Mouse (Mus musculus) frontal cortex, postnatal 25 days (tissue): ENCODE results near the gene Cacnb4.

Experiments used
- DNase-seq, 2 experiments: peaks; one replicate each; pipeline ENCODE4 v3.0.0; 2022; ENCODE audit warnings: low spot score in 2 of 2

Gene Cacnb4

DNA sequence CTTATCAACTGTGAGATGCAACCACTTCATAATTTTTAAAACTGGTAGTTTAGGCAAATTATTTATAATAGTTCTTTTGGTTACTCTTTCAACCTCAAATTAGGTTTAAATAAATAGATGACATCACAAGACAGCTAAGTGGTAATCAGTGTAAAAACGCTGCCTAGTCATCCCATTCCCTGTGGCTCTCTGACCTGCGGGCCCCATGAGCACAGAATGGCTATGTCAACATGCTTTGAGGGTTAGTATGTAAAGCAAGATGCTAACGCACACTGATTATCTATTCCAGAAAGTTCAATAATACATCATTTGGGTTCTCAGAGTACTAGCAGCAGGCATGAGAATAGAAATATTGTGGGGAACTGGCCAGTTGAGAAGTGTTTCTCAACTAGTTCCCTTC is 108.5 kb downstream of the Cacnb4 start:
- DNase-seq, result no peak

GRCm38 (mm10) chr2:52567421-52567820 is 109.2 kb downstream of the Cacnb4 start:
- no peak for DNase-seq

GRCm38 (mm10) chr2:52563277-52563676 is 113.4 kb downstream of the Cacnb4 start:
- no peak for DNase-seq

DNA sequence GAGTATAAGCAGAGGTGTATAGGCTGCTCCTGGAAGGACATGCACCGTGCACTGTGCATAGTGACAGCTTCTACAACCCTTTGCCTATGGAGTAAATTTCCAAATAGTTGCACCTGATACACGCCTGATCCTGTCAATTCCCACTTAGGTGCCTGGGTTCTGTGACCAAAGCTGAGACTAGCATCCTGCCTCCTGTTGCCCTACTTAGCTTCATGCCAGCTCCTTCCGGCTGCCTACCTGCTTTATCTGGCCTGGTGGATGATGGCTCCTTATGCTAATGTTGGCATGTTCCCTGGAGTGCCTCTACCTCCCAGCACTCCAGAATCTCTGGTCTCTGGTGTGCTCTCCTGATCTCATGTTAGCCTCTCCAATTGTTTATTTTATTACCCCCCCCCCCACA is 114.3 kb downstream of the Cacnb4 start:
- DNase-seq, result no peak

GRCm38 (mm10) chr2:52561137-52561536 is 115.5 kb downstream of the Cacnb4 start:
- DNase-seq, result no peak

GRCm38 (mm10) chr2:52560266-52560665 is 116.4 kb downstream of the Cacnb4 start:
- no peak for DNase-seq

GRCm38 (mm10) chr2:52558411-52558810 is 118.2 kb downstream of the Cacnb4 start:
- no peak for DNase-seq

GRCm38 (mm10) chr2:52557503-52558275 is 118.9 kb downstream of the Cacnb4 start:
- DNase-seq, result no peak

- no peak for DNase-seq
These were observed 119.7 kb downstream of the Cacnb4 start for GRCm38 (mm10) chr2:52556961-52557326.

GRCm38 (mm10) chr2:52556298-52556960 is 120.2 kb downstream of the Cacnb4 start:
- DNase-seq, result no peak

- no peak for DNase-seq
These were observed 128.2 kb downstream of the Cacnb4 start for GRCm38 (mm10) chr2:52548401-52548800.

DNA sequence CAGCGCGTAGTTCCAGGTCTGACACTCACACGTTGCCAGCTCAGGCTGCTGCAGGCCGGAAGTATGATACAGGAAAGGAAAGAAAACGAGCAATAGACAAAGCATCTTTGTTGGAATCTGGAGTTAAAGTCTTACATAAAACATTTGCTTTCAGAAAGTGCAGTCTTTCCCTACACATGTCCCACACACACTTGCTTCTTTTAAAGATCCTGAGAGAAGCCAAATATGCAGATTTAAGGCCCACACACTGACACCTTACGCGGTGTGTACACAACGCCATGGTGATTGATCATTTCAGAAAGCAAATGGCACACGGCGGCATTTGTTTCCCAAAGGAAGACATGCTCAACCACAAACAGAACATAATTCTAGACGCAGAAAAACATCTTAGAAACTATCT is 129.3 kb downstream of the Cacnb4 start:
- no peak for DNase-seq

GRCm38 (mm10) chr2:52544527-52544926 is 132.1 kb downstream of the Cacnb4 start:
- no peak for DNase-seq

GRCm38 (mm10) chr2:52541068-52541467 is 135.6 kb downstream of the Cacnb4 start:
- DNase-seq, result no peak

DNA sequence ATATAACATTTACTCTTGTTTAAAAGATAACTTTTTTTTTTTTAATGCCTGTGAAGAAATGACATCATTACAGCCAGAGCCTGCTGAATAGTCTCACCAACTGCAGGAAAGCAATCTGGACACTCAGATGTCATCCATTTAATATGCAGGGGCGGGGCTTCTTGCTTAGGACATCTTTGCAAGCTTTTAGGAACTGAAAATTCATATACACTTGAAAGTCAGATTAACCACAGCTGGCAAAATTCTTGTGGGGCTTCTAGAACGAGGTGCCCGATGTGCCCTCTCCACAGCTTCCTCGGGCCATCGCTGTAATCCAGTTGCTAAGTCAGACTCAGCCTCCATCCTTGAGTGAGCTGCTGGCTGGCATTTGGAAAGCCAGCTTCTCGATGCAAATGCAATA is 137.3 kb downstream of the Cacnb4 start:
- no peak for DNase-seq

DNA sequence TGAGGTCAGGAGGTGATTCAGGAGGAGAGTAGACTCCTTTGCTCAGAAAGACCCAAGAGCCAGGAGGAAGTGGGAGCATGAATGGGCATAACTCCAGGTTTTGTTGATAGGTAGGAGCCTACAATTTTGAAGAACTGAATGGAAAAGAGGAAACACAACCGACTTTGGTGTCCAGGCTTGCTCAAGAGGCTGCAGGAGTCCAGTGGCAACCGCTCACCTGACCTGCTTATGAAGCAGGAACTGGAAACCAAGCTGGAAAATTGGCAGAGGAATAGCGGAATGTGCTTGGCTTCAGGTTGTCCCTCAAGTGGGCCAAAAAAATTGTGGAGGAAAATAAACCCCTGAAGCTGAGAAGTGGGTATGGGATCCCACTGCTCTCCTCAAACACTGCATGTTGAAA is 139.0 kb downstream of the Cacnb4 start:
- DNase-seq, result no peak

GRCm38 (mm10) chr2:52537155-52537554 is 139.5 kb downstream of the Cacnb4 start:
- DNase-seq, result no peak

DNA sequence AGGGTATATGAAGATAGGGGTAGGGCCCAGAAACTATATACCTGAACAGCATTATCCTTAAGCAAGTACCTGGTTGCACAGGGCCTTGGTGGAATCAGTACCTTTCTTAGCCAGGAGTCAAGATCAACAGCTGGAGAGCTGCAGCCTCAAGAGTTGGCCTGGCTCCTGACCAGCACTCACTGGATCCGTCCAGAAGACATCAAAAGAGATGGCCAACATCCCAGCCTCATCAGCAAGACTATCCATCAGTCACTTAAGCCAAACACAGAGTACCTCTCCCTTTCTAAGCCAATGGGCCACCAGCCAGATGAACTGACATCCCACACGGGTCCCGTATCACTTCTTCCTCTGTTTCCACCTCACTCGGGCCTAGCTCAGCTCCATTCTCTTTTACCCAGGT is 140.1 kb downstream of the Cacnb4 start:
- DNase-seq, result no peak

- no peak for DNase-seq
These were observed 142.9 kb downstream of the Cacnb4 start for GRCm38 (mm10) chr2:52533696-52534095.

DNA sequence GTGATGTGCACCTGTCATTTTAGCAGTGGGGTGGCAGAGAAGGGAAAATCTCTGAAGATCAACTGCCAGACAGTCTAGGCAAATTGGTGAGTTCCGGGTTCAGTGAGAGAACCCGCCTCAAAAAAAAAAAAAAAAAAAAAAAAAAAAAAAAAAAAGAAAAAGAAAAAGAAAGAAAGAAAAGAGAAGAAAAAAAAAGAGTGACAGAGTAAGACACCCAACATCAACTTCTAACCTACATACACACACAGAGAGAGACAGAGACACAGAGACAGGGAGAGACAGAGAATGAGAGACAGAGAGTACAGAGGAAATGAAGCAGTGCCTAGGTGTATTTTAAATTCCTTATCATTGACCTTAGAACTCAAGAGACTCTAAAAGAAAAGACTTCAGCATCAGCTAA is 146.1 kb downstream of the Cacnb4 start:
- no peak for DNase-seq

DNA sequence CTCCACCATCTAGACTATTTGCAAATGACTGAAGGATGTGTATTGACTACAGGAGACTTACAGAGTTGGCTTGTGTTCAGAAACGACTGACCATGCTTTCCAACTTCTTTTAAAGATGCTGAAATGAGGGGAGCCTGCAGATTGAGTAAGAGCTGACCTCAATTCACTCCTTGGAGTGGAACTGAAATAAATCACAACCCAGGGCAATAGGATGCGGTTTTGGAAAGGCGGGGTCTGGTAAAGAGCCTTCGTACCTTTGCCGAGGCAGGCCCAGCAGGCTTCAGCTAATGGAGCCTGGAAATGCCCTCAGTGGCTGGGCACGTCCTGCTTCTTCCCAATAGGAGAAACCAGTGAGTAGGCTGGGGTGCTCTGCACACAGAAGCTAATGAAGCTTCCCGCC is 147.4 kb downstream of the Cacnb4 start:
- DNase-seq, result no peak

- DNase-seq, result no peak
These were observed 150.6 kb downstream of the Cacnb4 start for GRCm38 (mm10) chr2:52525876-52526592.
